Mouse (Mus musculus): ENCODE results near the gene Rcc2.

- no peak for TF ChIP-seq CTCF (IDR thresholded peaks at IDR 0.05; ENCODE audit: insufficient read depth, low read depth, low read length)
- TF ChIP-seq POLR2A (IDR thresholded peaks at IDR 0.05; ENCODE audit: insufficient read depth, low read depth, low read length): no peak
Measured at GRCm38 (mm10) chr4:140753366-140753765, 53.0 kb downstream of the Rcc2 start.

Measured in olfactory bulb, adult 2 months (tissue).